Mouse (Mus musculus) MEL (cell line): ENCODE measurements around the gene Dhrs13. TPM values are rescaled to one million over a fixed set of nuclear protein-coding genes. Genes with fewer than 3 reads are reported as not detected.
A peak's percentile ranks its signal among the peaks of the same experiment; 100 is the strongest.

ENCODE experiments used
- DNase-seq: peaks from one replicate; pipeline ENCODE4 v3.0.0; 2011; ENCODE audit warnings: low read depth, low spot score
- H3K27ac ChIP-seq: 2 replicates; pipeline ENCODE4 v1.5.1; 2012; ENCODE audit warnings: low read depth, mild to moderate bottlenecking, control low read depth, low read length, moderate library complexity; ENCODE audit not compliant: control insufficient read depth
- H3K27me3 ChIP-seq, 2 experiments: fragments of 150-350 bp in 1 of 2; sonication (generic) in 1 of 2; 2 replicates each; pipeline ENCODE4 v1.6.1; 2012; ENCODE audit warnings: low read length in 2 of 2, mild to moderate bottlenecking in 2 of 2, improper control_type of control experiment in 1 of 2, moderate library complexity in 1 of 2; ENCODE audit not compliant: insufficient read depth in 2 of 2, control insufficient read depth in 1 of 2
- H3K36me3 ChIP-seq, 2 experiments: 2 replicates each; pipeline ENCODE4 v1.6.1; 2012 to 2014; ENCODE audit warnings: low read length in 2 of 2, improper control_type of control experiment in 1 of 2, inconsistent platforms in 1 of 2, mild to moderate bottlenecking in 1 of 2; ENCODE audit not compliant: insufficient read depth in 2 of 2, control insufficient read depth in 1 of 2
- H3K4me1 ChIP-seq, 2 experiments: fragments of 150-350 bp in 1 of 2; sonication (generic) in 1 of 2; 2 replicates each; pipeline ENCODE4 v1.6.1; 2012; ENCODE audit warnings: low read length in 2 of 2, improper control_type of control experiment in 1 of 2, mild to moderate bottlenecking in 1 of 2; ENCODE audit not compliant: insufficient read depth in 2 of 2, control insufficient read depth in 1 of 2
- H3K4me3 ChIP-seq, 2 experiments: fragments of 150-350 bp in 1 of 2; sonication (generic) in 1 of 2; 2 replicates each; pipeline ENCODE4 v1.5.1; 2012; ENCODE audit warnings: low read depth in 2 of 2, low read length in 2 of 2, mild to moderate bottlenecking in 2 of 2, moderate library complexity in 2 of 2, control low read depth in 1 of 2, improper control_type of control experiment in 1 of 2; ENCODE audit not compliant: control insufficient read depth in 1 of 2, insufficient read depth in 1 of 2
- H3K79me2 ChIP-seq: 2 replicates; pipeline ENCODE4 v1.6.1; 2012; ENCODE audit warnings: mild to moderate bottlenecking, low read length, moderate library complexity; ENCODE audit not compliant: control insufficient read depth, poor library complexity, insufficient read depth
- H3K9ac ChIP-seq: 2 replicates; pipeline ENCODE4 v1.6.1; 2012; ENCODE audit warnings: low read depth, mild to moderate bottlenecking, control low read depth, low read length, moderate library complexity; ENCODE audit not compliant: control insufficient read depth, poor library complexity, severe bottlenecking
- H3K9me3 ChIP-seq: fragments of 150-350 bp; sonication (generic); replicated peaks from 2 replicates; pipeline ENCODE4 v1.6.1; 2012; ENCODE audit warnings: mild to moderate bottlenecking, low read length, improper control_type of control experiment, moderate library complexity; ENCODE audit not compliant: insufficient read depth
- ELF1 ChIP-seq: IDR thresholded peaks from 2 replicates; pipeline ENCODE4 v1.6.1; 2014; ENCODE audit warnings: low read depth, mild to moderate bottlenecking, inconsistent platforms, low read length, improper control_type of control experiment, moderate library complexity
- MXI1 ChIP-seq: IDR thresholded peaks from 2 replicates; pipeline ENCODE4 v1.6.1; 2011; ENCODE audit warnings: mild to moderate bottlenecking, low read depth, low read length, improper control_type of control experiment
- RCOR1 ChIP-seq: IDR thresholded peaks from 2 replicates; pipeline ENCODE4 v1.6.1; 2012; ENCODE audit warnings: low read depth, mild to moderate bottlenecking, inconsistent platforms, low read length, improper control_type of control experiment
- TBP ChIP-seq: IDR thresholded peaks from 2 replicates; pipeline ENCODE4 v1.8.0; 2011; ENCODE audit warnings: low read depth, low read length, improper control_type of control experiment
- polyA plus RNA-seq, 2 experiments: library from polyadenylated mRNA; stranded (reverse) in 1 of 2; unstranded in 1 of 2; fragments of >175 nt in 1 of 2; fragments of >200 nt in 1 of 2; gene quantifications; 2 replicates each; pipeline versions ENCODE4 v1.2.1 to v1.2.4; 2012; ENCODE audit warnings: low replicate concordance in 2 of 2, low read depth in 1 of 2; ENCODE audit not compliant: insufficient read length in 2 of 2, insufficient read depth in 1 of 2, missing spikeins in 1 of 2
- total RNA-seq: library from RNA; depleted of rRNA; stranded (reverse); fragments of 300-350 nt; gene quantifications from 2 replicates; pipeline ENCODE4 v1.2.3, GENCODE M21; 2012; rRNA removed

Dhrs13 gene
- total and polyA plus RNA-seq, 3 experiments = 27.9 to 36.7 TPM; not detected in 1

- Histone ChIP-seq H3K79me2 (no peaks in the 10 kb centered on the region), H3K27ac (no peak overlapping the region), H3K36me3 (peaks cover 0 to 5% of the 10 kb centered on the region in 2 experiments; a peak in 1 of 4 replicates), H3K4me3 (no peak overlapping the region), H3K4me1 (0 out of 4 replicates have a peak, but pooled peaks cover 0 to 3% of the 10 kb centered on the region in 2 experiments), H3K9me3 (no peaks in the 10 kb centered on the region), H3K27me3 (no peaks in the 10 kb centered on the region), H3K9ac (no peak overlapping the region)
- DNase-seq = no peak
- TF ChIP-seq TBP = peak; percentile 89
- TF ChIP-seq MXI1 = no peak
- peak; percentile 69 for TF ChIP-seq ELF1
- TF ChIP-seq RCOR1 = no peak
These were observed 54.9 kb downstream of the Dhrs13 start for GRCm38 (mm10) chr11:78086925-78087479.

Other genes starting within 250 kb of the Dhrs13 start
- 0.16 and 0.35 TPM in 2 replicates for gene Gm10277, start 244.5 kb upstream of the Dhrs13 start, total RNA-seq
- under 1 TPM in 1 of 2 experiments, not detected in 1; 0.19 TPM for gene Gm10277, start 244.5 kb upstream of the Dhrs13 start, polyA plus RNA-seq
- gene Pipox, start 138.2 kb upstream of the Dhrs13 start, total RNA-seq = not detected in 2 replicates
- not detected for gene Pipox, start 138.2 kb upstream of the Dhrs13 start, polyA plus RNA-seq
- 0.04 and 0.07 TPM in 2 replicates for gene Sez6, start 101.5 kb upstream of the Dhrs13 start, total RNA-seq
- not detected for gene Sez6, start 101.5 kb upstream of the Dhrs13 start, polyA plus RNA-seq
- gene Phf12, start 49.5 kb upstream of the Dhrs13 start, total RNA-seq = 19.2 and 20.7 TPM in 2 replicates
- gene Phf12, start 49.5 kb upstream of the Dhrs13 start, polyA plus RNA-seq = 10 to 100 TPM; 43.8 to 56.9 TPM
- 0.08 TPM in 1 of 2 replicates, not detected in the other for gene Flot2, start 5.7 kb downstream of the Dhrs13 start, total RNA-seq
- under 1 TPM in 1 of 2 experiments, not detected in 1; 0.15 TPM for gene Flot2, start 5.7 kb downstream of the Dhrs13 start, polyA plus RNA-seq
- gene Eral1, start 48.1 kb downstream of the Dhrs13 start, total RNA-seq = 39.6 and 43.5 TPM in 2 replicates
- gene Eral1, start 48.1 kb downstream of the Dhrs13 start, polyA plus RNA-seq = 10 to 100 TPM in 1 of 2 experiments, not detected in 1; 38.4 TPM
- 2.4 and 2.5 TPM in 2 replicates for gene Fam222b, start 62.4 kb downstream of the Dhrs13 start, total RNA-seq
- 1 to 10 TPM in 1 of 2 experiments, not detected in 1; 8.1 TPM for gene Fam222b, start 62.4 kb downstream of the Dhrs13 start, polyA plus RNA-seq
- 21.0 and 42.0 TPM in 2 replicates for gene Traf4, start 133.3 kb downstream of the Dhrs13 start, total RNA-seq
- 10 to 100 TPM in 1 of 2 experiments, not detected in 1; 34.4 TPM for gene Traf4, start 133.3 kb downstream of the Dhrs13 start, polyA plus RNA-seq
- gene Nek8, start 144.4 kb downstream of the Dhrs13 start, total RNA-seq = 6.0 and 7.5 TPM in 2 replicates
- 10 to 100 TPM in 1 of 2 experiments, not detected in 1; 10.1 TPM for gene Nek8, start 144.4 kb downstream of the Dhrs13 start, polyA plus RNA-seq
- 16.2 and 28.3 TPM in 2 replicates for gene Tlcd1, start 144.4 kb downstream of the Dhrs13 start, total RNA-seq
- gene Tlcd1, start 144.4 kb downstream of the Dhrs13 start, polyA plus RNA-seq = 10 to 100 TPM in 1 of 2 experiments, not detected in 1; 23.3 TPM
- gene Rpl23a, start 151.3 kb downstream of the Dhrs13 start, total RNA-seq = 3,920 and 4,112 TPM in 2 replicates
- 1,000 to 10,000 TPM in 1 of 2 experiments, not detected in 1; 2,892 TPM for gene Rpl23a, start 151.3 kb downstream of the Dhrs13 start, polyA plus RNA-seq
- 20.8 TPM in 2 replicates for gene Rab34, start 156.2 kb downstream of the Dhrs13 start, total RNA-seq
- 10 to 100 TPM in 1 of 2 experiments, not detected in 1; 42.9 TPM for gene Rab34, start 156.2 kb downstream of the Dhrs13 start, polyA plus RNA-seq
- gene Proca1, start 161.1 kb downstream of the Dhrs13 start, total RNA-seq = 0.15 and 0.16 TPM in 2 replicates
- gene Proca1, start 161.1 kb downstream of the Dhrs13 start, polyA plus RNA-seq = under 1 TPM in 1 of 2 experiments, not detected in 1; 0.54 TPM
- gene Sdf2, start 213.5 kb downstream of the Dhrs13 start, total RNA-seq = 75.5 and 81.4 TPM in 2 replicates
- gene Sdf2, start 213.5 kb downstream of the Dhrs13 start, polyA plus RNA-seq = 10 to 100 TPM in 1 of 2 experiments, not detected in 1; 68.1 TPM
- 39.6 and 40.3 TPM in 2 replicates for gene Supt6, start 213.7 kb downstream of the Dhrs13 start, total RNA-seq
- 10 to 100 TPM; 59.8 to 93.2 TPM for gene Supt6, start 213.7 kb downstream of the Dhrs13 start, polyA plus RNA-seq
- gene 2610507B11Rik, start 229.5 kb downstream of the Dhrs13 start, total RNA-seq = 80.5 and 85.9 TPM in 2 replicates
- gene 2610507B11Rik, start 229.5 kb downstream of the Dhrs13 start, polyA plus RNA-seq = 10 to 100 TPM; 75.8 to 77.6 TPM